Mouse (Mus musculus) forebrain, embryonic 14.5 days (tissue): ENCODE measurements around the gene Ccnt1. TPM values are rescaled to one million over a fixed set of nuclear protein-coding genes. Genes with fewer than 3 reads are reported as not detected.

ENCODE experiments used
- ATAC-seq: fragments of 200-750 bp; cut with Nextera tagmentation; 2 replicates; pipeline ENCODE4 v1.8.0; 2017; ENCODE audit warnings: mild to moderate bottlenecking, moderate library complexity
- DNase-seq: peaks from one replicate; pipeline ENCODE4 v3.0.0-alpha.2; 2015; ENCODE audit warnings: low spot score
- H3K27ac ChIP-seq: fragments of 300-500 bp; sonication (generic); 2 replicates; pipeline ENCODE4 v1.5.1; 2014; ENCODE audit warnings: low read depth, mild to moderate bottlenecking, control low read depth, low read length, moderate library complexity
- H3K27me3 ChIP-seq: fragments of 300-500 bp; sonication (generic); replicated peaks from 2 replicates; pipeline ENCODE4 v1.6.1; 2014; ENCODE audit warnings: low read length, control low read depth, mixed read lengths; ENCODE audit not compliant: control insufficient read depth, insufficient read depth
- H3K36me3 ChIP-seq: fragments of 300-500 bp; sonication (generic); 2 replicates; pipeline ENCODE4 v1.6.1; 2014; ENCODE audit warnings: low read length, control low read depth; ENCODE audit not compliant: control insufficient read depth, insufficient read depth
- H3K4me1 ChIP-seq: fragments of 300-500 bp; sonication (generic); 2 replicates; pipeline ENCODE4 v1.6.1; 2014; ENCODE audit warnings: antibody characterized with exemption, low read length, control low read depth; ENCODE audit not compliant: control insufficient read depth, insufficient read depth
- H3K4me2 ChIP-seq: fragments of 300-500 bp; sonication (generic); 2 replicates; pipeline ENCODE4 v1.6.1; 2014; ENCODE audit warnings: mild to moderate bottlenecking, control low read depth, low read length
- H3K4me3 ChIP-seq: fragments of 300-500 bp; sonication (generic); 2 replicates; pipeline ENCODE4 v1.5.1; 2014; ENCODE audit warnings: low read depth, low read length, control low read depth
- H3K9ac ChIP-seq: fragments of 300-500 bp; sonication (generic); 2 replicates; pipeline ENCODE4 v1.6.1; 2014; ENCODE audit warnings: mild to moderate bottlenecking, low read length, control low read depth, moderate library complexity
- H3K9me3 ChIP-seq: fragments of 300-500 bp; sonication (generic); replicated peaks from 2 replicates; pipeline ENCODE4 v1.6.1; 2016; ENCODE audit warnings: low read length, control low read depth, mixed read lengths; ENCODE audit not compliant: control insufficient read depth
- WGBS: fragments of 180-500 bp; shearing (Covaris S2); extraction: QIAGEN DNeasy Blood & Tissue Kit; methylation state at CpG from one replicate; pipeline ENCODE4 v1.1.7; 2014; 5-methylcytosine and 5-hydroxymethylcytosine counted together
- microRNA-seq: library from miRNA; unstranded; fragments of <30 nt; microRNA quantifications from one replicate; pipeline ENCODE4, GENCODE M21; 2016
- polyA plus RNA-seq: library from polyadenylated mRNA; unstranded; fragments of >200 nt; fragmentation: Nextera tagmentation; extraction: Ambion mirVana; gene quantifications from 2 replicates; pipeline ENCODE4 v1.2.1, GENCODE M21; 2014

The Ccnt1 gene
- polyA plus RNA-seq, 1 experiment from 2014 or later, result 51.3 TPM

GRCm38 (mm10) chr15:98497631-98498030 is 73.1 kb downstream of the Ccnt1 start:
- Histone ChIP-seq H3K36me3 (no peaks in the 10 kb centered on the region), H3K27me3 (no peaks in the 10 kb centered on the region), H3K27ac (no peak overlapping the region), H3K9me3 (no peaks in the 10 kb centered on the region), H3K4me2 (no peak overlapping the region), H3K4me3 (no peak overlapping the region), H3K9ac (no peak overlapping the region), H3K4me1 (no peaks in the 10 kb centered on the region)
- ATAC-seq (no peak), DNase-seq (no peak)
- WGBS, result 95% methylated on average over 17 of the region's 17 CpGs

- H3K9me3 ChIP-seq, result no peaks in the 10 kb centered on the region; the same call in 1 of the 2 replicates
- 63% methylated on average over 4 of the region's 4 CpGs for WGBS
- H3K4me1 ChIP-seq, result no peaks in the 10 kb centered on the region
- no peak within 1 kb of the TSS for H3K27ac ChIP-seq
- no peak within 1 kb of the TSS for H3K4me2 ChIP-seq
- H3K36me3 ChIP-seq, result no peaks in the 10 kb centered on the region
- no peak within 1 kb of the TSS for H3K4me3 ChIP-seq
- ATAC-seq (no peak), DNase-seq (no peak)
- no peaks in the 10 kb centered on the region for H3K27me3 ChIP-seq
- no peak within 1 kb of the TSS for H3K9ac ChIP-seq
Observed at GRCm38 (mm10) chr15:98492102-98492501, 78.6 kb downstream of the Ccnt1 start, which contains the start of gene Olfr279. TSS of gene Olfr279 (plus strand) at chr15:98492402.

- ATAC-seq (no peak), DNase-seq (no peak)
- Histone ChIP-seq H3K36me3 (no peaks in the 10 kb centered on the region), H3K9ac (no peak overlapping the region), H3K27me3 (no peaks in the 10 kb centered on the region), H3K4me1 (no peaks in the 10 kb centered on the region), H3K4me3 (no peak overlapping the region), H3K4me2 (no peak overlapping the region), H3K27ac (no peak overlapping the region), H3K9me3 (no peaks in the 10 kb centered on the region; the same call in 1 of the 2 replicates)
- WGBS, result 87% methylated on average over 2 of the region's 2 CpGs
Observed at GRCm38 (mm10) chr15:98491332-98491731, 79.4 kb downstream of the Ccnt1 start.

Small RNA genes within 50 kb of the gene (microRNA-seq; reads per million reads assigned to microRNA genes)
- 1.3 reads per million, percentile 3 among the genes with 10 or more reads in this experiment for gene Mir1291

Other genes with a start within 250 kb of the Ccnt1 start
- gene Olfr284, start 229.9 kb downstream of the Ccnt1 start, polyA plus RNA-seq, result not detected in 2 replicates
- not detected in 2 replicates for gene Olfr283, start 190.0 kb downstream of the Ccnt1 start, polyA plus RNA-seq
- gene Olfr282, start 139.7 kb downstream of the Ccnt1 start, polyA plus RNA-seq, result not detected in 2 replicates
- gene Olfr281, start 118.3 kb downstream of the Ccnt1 start, polyA plus RNA-seq, result not detected in 2 replicates
- gene OR5BS1P, start 101.0 kb downstream of the Ccnt1 start, polyA plus RNA-seq, result not detected in 2 replicates
- gene Lalba, start 88.2 kb downstream of the Ccnt1 start, polyA plus RNA-seq, result not detected in 2 replicates
- not detected in 2 replicates for gene Olfr279, start 78.5 kb downstream of the Ccnt1 start, polyA plus RNA-seq
- 134 and 135 TPM in 2 replicates for gene Kansl2, start 36.7 kb downstream of the Ccnt1 start, polyA plus RNA-seq
- gene 4930415O20Rik, start 81 bp upstream of the Ccnt1 start, polyA plus RNA-seq, result not detected in 2 replicates
- gene Adcy6, start 39.2 kb upstream of the Ccnt1 start, polyA plus RNA-seq, result 6.4 and 10.4 TPM in 2 replicates
- gene Cacnb3, start 59.9 kb upstream of the Ccnt1 start, polyA plus RNA-seq, result 75.9 and 95.4 TPM in 2 replicates
- 18.2 and 24.3 TPM in 2 replicates for gene Ddx23, start 92.0 kb upstream of the Ccnt1 start, polyA plus RNA-seq
- 6.3 and 6.8 TPM in 2 replicates for gene Rnd1, start 106.5 kb upstream of the Ccnt1 start, polyA plus RNA-seq
- 3.2 and 3.3 TPM in 2 replicates for gene Ccdc65, start 137.3 kb upstream of the Ccnt1 start, polyA plus RNA-seq
- gene Fkbp11, start 157.3 kb upstream of the Ccnt1 start, polyA plus RNA-seq, result 2.6 and 3.8 TPM in 2 replicates
- gene Arf3, start 192.3 kb upstream of the Ccnt1 start, polyA plus RNA-seq, result 31.7 and 41.4 TPM in 2 replicates
- not detected in 2 replicates for gene Wnt10b, start 207.2 kb upstream of the Ccnt1 start, polyA plus RNA-seq
- 0.56 TPM in 1 of 2 replicates, not detected in the other for gene Wnt1, start 218.9 kb upstream of the Ccnt1 start, polyA plus RNA-seq
- gene Ddn, start 238.6 kb upstream of the Ccnt1 start, polyA plus RNA-seq, result 0.33 and 0.57 TPM in 2 replicates